8 mouse cellular contexts compared by ENCODE assay signal in genomic region chr1:167466765-167467426, GRCm38 (mm10). TPM values are rescaled to one million over a fixed set of nuclear protein-coding genes. Genes with fewer than 3 reads are reported as not detected.
DNase-seq lines count a peak whose midpoint lies in the region; ATAC-seq and TF ChIP-seq lines count a peak whose summit lies in the region.
"Had no signal": no experiment of that assay in that cellular context is flagged by ENCODE, and none has a peak within 500 bp of the region (broad histone marks: within the 10 kb centered on the region; RNA-seq: fewer than 3 reads in every experiment).

Gene Lrrc52, minus strand, starts transcription at chr1:167466780.

- no peak within 1 kb of the TSS for H3K27ac ChIP-seq in neural tube, embryonic 14.5 days (ENCODE audit: low read depth, low read length)
- H3K27ac ChIP-seq in neural tube, embryonic 15.5 days (replicated peaks): no peak within 1 kb of the TSS
- H3K27ac ChIP-seq in layer of hippocampus, adult 2 months: no peak within 1 kb of the TSS

- 31% methylated on average over 9 of the region's 9 CpGs for WGBS in neural tube, embryonic 14.5 days
- 33% methylated on average over 9 of the region's 9 CpGs for WGBS in neural tube, embryonic 15.5 days

- H3K27me3 ChIP-seq in neural tube, embryonic 14.5 days (ENCODE audit: control insufficient read depth, insufficient read depth, low read length): no peaks in the 10 kb centered on the region
- H3K27me3 ChIP-seq in neural tube, embryonic 15.5 days (replicated peaks): no peaks in the 10 kb centered on the region

- TF ChIP-seq CTCF in layer of hippocampus, adult 2 months (conservative IDR thresholded peaks at IDR 0.05): no peak

- H3K4me1 ChIP-seq in neural tube, embryonic 14.5 days (ENCODE audit: control insufficient read depth, insufficient read depth, low read length): no peaks in the 10 kb centered on the region
- H3K4me1 ChIP-seq in neural tube, embryonic 15.5 days: peaks cover 3% of the 10 kb centered on the region

- H3K36me3 ChIP-seq in neural tube, embryonic 14.5 days (ENCODE audit: control insufficient read depth, insufficient read depth, low read length): no peaks in the 10 kb centered on the region
- H3K36me3 ChIP-seq in neural tube, embryonic 15.5 days: no peaks in the 10 kb centered on the region

- H3K4me3 ChIP-seq in neural tube, embryonic 14.5 days (ENCODE audit: low read depth, low read length): no peak within 1 kb of the TSS
- no peak within 1 kb of the TSS for H3K4me3 ChIP-seq in neural tube, embryonic 15.5 days (replicated peaks)
- H3K4me3 ChIP-seq in layer of hippocampus, adult 2 months: no peak within 1 kb of the TSS

- H3K4me2 ChIP-seq in neural tube, embryonic 14.5 days (ENCODE audit: low read depth, low read length): no peak within 1 kb of the TSS
- no peak within 1 kb of the TSS for H3K4me2 ChIP-seq in neural tube, embryonic 15.5 days

- H3K9me3 ChIP-seq in neural tube, embryonic 14.5 days (ENCODE audit: control insufficient read depth, low read length): no peaks in the 10 kb centered on the region
- H3K9me3 ChIP-seq in neural tube, embryonic 15.5 days (replicated peaks): no peaks in the 10 kb centered on the region

- no peak within 1 kb of the TSS for H3K9ac ChIP-seq in neural tube, embryonic 14.5 days (replicated peaks; ENCODE audit: low read depth, low read length)
- H3K9ac ChIP-seq in neural tube, embryonic 15.5 days (replicated peaks): no peak within 1 kb of the TSS

- intact Hi-C loops in gastrocnemius, postnatal 36 days (cut with DNase I): no loop called here

- peak; percentile 74 for DNase-seq in cerebellum, adult 11-12 months
- peak; percentile 35 to 65 for DNase-seq in gastrocnemius, postnatal 36 days
- peak; percentile 13 to 52 for DNase-seq in layer of hippocampus, adult 2 months (ENCODE audit: low spot score in 2 of 2)
- peak; percentile 41 for DNase-seq in right cerebral cortex, adult 18-20 months
- DNase-seq in spleen, adult 18-20 months: no peak

- ATAC-seq in neural tube, embryonic 14.5 days (ENCODE audit: low read depth): peak; percentile 38; the same call in 1 of the 2 replicates
- no peak for ATAC-seq in neural tube, embryonic 15.5 days (ENCODE audit: low FRiP score)

RNA-seq across cellular contexts. Expression of gene Lrrc52, which starts in this region (rescaled TPM):
- not detected in 2 replicates for polyA plus RNA-seq in neural tube, embryonic 14.5 days (2014; fragmentation: Nextera tagmentation; extraction: Ambion mirVana)
- polyA plus RNA-seq in neural tube, embryonic 15.5 days (2015; fragmentation: Nextera tagmentation; extraction: Ambion mirVana): 0.13 and 0.20 TPM in 2 replicates
- total RNA-seq in gastrocnemius, postnatal 36 days (2021): 1 to 10 TPM; 4.7 to 4.9 TPM
- total RNA-seq in layer of hippocampus, adult 2 months (2021): not detected
- polyA plus RNA-seq: intestine, embryonic 14.5 days had no signal

Comparison
In these comparisons a context has a peak if more than half of its experiments do, and no peak if none do; other contexts are left out.
1. RNA of gene Lrrc52 (total RNA-seq): 4.7 to 4.9 TPM in gastrocnemius, postnatal 36 days; not detected in layer of hippocampus, adult 2 months; every median in the first group is over 4 times any median in the second.
2. Peak in ATAC-seq in neural tube, embryonic 14.5 days; RNA of the gene not detected or under 1 TPM.
3. Peak in DNase-seq in layer of hippocampus, adult 2 months; RNA of the gene not detected or under 1 TPM.
4. DNase-seq: peak in cerebellum, adult 11-12 months (single experiment), gastrocnemius, postnatal 36 days (2 of 2) and right cerebral cortex, adult 18-20 months (single experiment); none in spleen, adult 18-20 months (0 of 2).